Mouse (Mus musculus) adrenal gland, postnatal 10 days (tissue): Measurements from ENCODE around the gene Nkx2-5. TPM values are rescaled to one million over a fixed set of nuclear protein-coding genes. Genes with fewer than 3 reads are reported as not detected.

Experiments used
- DNase-seq: peaks from one replicate; pipeline ENCODE4 v3.0.0; 2021; ENCODE audit warnings: mixed read lengths
- total RNA-seq, 2 experiments: library from RNA; stranded (reverse); gene quantifications; 2 replicates each; pipeline ENCODE4 v1.2.3; 2021

The Nkx2-5 gene
- total RNA-seq, 2 experiments from 2014 or later, result not detected

- DNase-seq, result peak; percentile 42
These were observed 5.7 kb upstream of the Nkx2-5 start for GRCm38 (mm10) chr17:26850358-26851135.

DNA sequence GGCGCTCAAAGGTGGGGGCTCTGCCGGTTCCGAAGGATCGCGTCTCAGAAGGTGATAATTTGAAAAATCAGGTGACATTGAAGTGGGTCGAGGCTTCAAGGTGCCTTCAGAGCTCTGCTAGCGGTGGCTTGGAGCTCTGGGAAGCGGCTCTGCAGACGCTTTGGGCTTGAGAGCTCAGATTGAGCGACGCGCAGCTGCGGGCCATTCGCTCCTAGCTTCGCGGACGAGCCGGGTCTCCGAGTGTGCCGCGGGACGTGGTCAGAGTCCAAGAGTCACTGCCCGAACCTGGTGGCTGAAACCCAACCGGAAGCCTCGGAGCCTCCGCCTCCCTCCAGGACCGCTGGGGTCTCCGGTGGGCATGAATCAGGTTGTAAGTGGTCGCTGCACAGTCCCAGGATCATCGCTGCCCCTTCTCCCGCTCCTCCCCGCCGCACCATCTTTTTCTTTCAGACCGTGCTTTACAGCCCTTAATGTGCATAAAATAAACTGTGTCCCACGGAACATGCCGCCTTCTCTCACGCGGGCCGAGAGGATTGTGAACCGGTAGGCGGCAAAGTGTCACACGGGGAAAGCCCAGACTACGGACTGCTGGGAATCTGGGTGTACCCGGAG lies 5.0 kb upstream of the Nkx2-5 start:
- peak; percentile 10 for DNase-seq

GRCm38 (mm10) chr17:26849106-26849745 lies 4.4 kb upstream of the Nkx2-5 start:
- no peak for DNase-seq

GRCm38 (mm10) chr17:26848236-26848635 lies 3.4 kb upstream of the Nkx2-5 start:
- no peak for DNase-seq

DNA sequence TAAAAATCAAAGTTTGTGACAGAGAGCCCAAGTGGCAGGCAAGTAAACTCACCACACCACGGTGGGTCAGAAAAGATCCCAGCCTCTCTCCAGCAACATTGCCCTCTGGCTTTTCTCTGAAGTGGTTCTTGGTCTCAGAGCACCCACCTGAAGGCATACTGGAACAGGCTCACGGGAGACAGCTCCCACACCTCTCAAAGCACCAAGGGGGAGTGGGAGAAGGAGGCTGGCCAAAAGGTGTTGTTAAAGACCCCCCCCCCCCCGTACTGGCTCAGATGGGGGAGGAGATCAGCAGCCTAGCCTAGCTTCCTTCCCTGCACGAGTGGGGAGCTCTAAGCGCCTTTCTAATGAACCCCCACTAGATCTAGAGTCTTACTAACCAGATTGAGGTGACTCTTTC lies 3.0 kb upstream of the Nkx2-5 start:
- DNase-seq, result no peak

- DNase-seq, result no peak
These were observed 1.6 kb upstream of the Nkx2-5 start for GRCm38 (mm10) chr17:26846411-26846810.

DNA sequence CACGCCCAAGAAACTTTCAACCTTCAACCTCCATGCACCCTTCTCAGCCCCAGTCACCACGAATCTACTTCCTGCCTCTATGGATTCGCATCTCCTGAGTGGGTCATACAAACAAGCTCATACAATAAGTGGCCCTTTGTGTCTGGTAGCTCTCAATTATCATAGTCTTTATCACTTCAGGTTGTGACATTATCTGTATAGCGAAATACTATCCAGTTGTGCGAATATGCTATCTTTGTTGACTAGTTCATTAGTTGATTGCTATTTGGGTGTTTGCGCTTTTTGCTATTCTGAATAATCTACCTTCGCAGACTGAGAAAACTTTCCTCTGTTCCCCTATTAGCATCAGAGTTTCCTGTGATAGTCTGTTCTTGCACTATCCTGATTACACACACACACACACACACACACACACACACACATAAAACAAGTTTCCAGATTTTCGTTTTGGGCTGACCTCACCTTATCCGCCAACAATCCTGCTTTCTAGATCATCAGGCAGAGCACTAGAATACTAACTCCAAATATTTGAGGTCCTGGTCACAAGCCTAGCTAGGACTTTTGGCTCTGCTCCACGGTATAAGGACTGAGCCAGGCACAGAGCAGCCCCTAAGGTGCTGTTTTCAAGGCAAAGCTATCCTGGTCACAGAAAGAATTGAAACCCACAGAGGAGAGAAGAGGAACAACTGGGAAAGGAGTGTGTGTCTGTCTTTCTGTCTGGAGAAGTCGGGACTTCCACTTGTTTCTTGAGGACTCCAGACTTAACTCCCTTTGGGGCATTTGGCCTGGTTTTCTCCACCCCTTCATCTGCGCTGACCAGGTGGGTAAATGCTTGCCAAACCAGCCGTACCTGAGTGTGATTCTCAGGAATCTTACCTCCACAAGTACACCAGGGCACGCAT lies 591 bp upstream of the Nkx2-5 start:
- no peak for DNase-seq

DNA sequence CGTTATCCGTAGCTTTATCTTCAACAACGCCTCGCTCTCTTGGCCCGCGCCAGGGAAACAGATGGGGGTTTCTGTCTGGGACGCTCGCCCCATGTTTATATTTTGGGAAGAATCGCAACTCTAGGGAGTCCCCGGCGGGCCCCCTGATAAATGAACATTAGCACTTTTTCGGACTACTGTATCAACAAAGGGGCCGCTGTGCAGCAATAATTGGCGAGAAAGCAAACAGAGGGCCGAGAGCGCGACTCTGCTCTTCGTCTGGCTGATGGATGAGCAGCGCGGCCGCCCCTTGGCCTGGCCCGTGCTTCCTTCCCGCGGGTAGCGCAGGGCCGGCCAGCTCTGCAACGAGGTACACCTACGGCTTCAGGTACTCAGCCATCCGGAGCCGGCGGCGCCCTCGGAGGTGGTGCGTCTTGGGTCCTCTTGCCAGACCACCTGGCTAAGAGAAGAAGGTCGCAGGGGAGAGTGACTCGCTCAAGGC lies 398 bp downstream of the Nkx2-5 start:
- no peak for DNase-seq

- DNase-seq, result no peak
These were observed 1.0 kb downstream of the Nkx2-5 start for GRCm38 (mm10) chr17:26843696-26844236.

GRCm38 (mm10) chr17:26843229-26843567 lies 1.6 kb downstream of the Nkx2-5 start:
- no peak for DNase-seq

- DNase-seq, result no peak
These were observed 2.2 kb downstream of the Nkx2-5 start for GRCm38 (mm10) chr17:26842431-26843228.

DNA sequence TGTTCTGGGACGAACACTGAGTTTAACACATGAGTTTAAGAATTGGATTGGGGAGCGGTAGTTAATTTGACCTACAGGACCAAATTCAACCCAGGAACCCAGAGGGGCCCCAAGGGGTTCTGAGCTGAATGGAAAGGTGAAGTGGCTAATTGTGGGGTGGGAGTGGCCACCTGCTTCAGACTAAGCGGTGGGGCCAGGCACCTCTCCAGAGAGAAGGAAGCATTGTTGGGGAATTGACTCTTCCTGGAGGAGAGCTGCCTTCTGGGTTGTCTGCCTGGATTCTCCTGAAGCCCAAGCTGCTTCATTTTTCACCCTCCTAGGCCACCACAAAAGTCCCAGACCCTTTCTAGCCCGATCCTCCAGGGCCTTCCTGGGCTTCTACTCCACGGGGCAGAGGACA lies 2.8 kb downstream of the Nkx2-5 start:
- no peak for DNase-seq

DNA sequence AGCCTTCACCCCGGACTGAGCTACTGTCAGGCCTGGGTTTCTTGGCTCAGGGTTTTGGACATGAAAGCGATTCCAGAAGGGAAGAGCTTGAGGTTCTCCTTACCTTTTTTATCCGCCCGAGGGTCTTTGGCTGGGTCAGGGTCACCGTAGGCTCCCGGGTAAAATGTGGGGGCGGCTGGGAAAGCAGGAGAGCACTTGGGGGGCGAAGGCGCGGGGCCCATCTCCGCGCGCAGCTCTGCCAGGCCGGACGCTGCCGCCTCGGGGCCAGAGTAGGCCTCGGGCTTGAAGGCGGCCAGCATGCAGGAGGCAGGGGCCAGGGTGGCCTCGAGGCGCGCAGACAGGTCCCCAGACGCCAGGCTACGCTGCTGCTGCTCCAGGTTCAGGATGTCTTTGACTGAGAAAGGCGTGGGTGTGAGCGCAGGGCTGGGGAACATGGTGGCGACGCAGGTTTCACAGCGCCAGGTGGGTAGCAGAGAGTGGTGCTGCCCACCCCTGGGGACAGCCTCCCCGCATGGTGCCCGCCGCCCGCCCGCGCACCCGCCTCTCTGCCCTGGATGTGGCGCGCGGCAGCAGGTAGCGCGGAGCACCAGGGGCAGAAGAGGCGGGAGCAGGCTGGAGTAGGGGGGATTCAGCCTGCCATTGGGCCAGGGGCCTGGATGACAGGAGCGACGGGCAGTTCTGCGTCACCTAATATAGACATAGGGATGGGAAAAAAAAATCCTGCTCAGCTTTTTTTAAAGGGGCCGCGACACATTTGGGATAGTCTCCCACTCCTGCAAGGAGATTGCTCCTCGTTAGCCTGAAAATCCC lies 3.7 kb downstream of the Nkx2-5 start:
- no peak for DNase-seq

DNA sequence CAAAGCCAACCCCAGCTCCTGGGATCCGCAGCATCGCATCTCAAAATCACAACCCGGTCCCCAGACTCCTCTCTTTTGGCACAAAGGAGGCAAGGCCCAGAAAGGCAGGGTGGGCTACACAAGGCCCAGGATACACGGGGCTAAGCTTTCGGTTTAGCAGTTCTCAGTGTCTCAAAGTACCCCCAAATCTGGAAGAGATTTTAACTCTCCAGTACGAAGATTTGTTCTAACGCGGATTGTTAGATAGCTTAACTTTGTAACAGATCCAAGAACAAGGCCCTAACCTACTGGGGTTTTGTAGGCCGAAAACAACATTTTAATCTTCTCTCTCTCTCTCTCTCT lies 4.4 kb downstream of the Nkx2-5 start:
- no peak for DNase-seq

DNA sequence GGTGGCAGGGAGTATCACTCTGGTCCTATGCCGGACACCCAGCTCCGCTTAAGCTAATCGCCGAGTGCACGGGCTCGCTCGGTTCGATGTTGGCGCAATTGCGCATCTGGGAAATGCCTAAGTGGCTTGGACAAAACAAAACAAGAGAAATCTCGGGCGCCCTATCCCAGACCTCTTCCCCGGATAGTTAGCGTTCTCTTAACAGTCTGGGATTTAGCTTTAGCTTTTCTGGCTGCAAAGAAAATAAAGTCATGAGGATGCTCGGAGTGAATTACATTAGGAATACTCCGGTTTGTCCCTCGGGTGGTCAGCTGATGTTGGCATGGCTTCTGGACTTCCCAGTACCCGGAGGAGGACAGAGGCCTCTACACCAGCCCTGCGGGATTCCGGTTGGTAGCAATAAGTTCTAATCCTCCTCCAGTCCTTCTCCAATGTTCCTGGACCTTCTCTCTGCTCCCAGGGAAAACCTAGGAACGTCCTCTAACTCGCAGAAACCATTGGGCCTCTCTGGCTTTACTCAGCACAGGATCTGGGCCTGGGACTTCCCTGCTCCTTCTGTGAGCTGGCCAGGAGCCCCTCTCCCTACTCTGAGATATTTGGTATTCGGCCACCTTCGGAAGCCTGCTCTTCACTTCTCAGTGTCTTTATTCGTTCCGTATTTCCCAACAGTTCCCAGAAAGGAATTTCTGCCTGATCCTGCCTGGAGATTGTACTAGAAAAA lies 4.9 kb downstream of the Nkx2-5 start:
- no peak for DNase-seq

- no peak for DNase-seq
These were observed 5.7 kb downstream of the Nkx2-5 start for GRCm38 (mm10) chr17:26838911-26839717.

GRCm38 (mm10) chr17:26838191-26838910 lies 6.5 kb downstream of the Nkx2-5 start:
- DNase-seq, result no peak

GRCm38 (mm10) chr17:26837546-26837985 lies 7.2 kb downstream of the Nkx2-5 start:
- DNase-seq, result no peak
